Mouse (Mus musculus) embryo, embryonic 9.5 days (tissue): ENCODE data around the gene Hnrnpa1.
"Not testable (repeated sequence)": the region's sequence is repeated elsewhere in the genome, so short reads cannot be mapped to it uniquely, and the experiment has no call there.

Source experiments
- DNase-seq: peaks from one replicate; pipeline ENCODE4 v3.0.0-alpha.2; 2017; ENCODE audit errors: extremely low spot score

The Hnrnpa1 gene

DNA sequence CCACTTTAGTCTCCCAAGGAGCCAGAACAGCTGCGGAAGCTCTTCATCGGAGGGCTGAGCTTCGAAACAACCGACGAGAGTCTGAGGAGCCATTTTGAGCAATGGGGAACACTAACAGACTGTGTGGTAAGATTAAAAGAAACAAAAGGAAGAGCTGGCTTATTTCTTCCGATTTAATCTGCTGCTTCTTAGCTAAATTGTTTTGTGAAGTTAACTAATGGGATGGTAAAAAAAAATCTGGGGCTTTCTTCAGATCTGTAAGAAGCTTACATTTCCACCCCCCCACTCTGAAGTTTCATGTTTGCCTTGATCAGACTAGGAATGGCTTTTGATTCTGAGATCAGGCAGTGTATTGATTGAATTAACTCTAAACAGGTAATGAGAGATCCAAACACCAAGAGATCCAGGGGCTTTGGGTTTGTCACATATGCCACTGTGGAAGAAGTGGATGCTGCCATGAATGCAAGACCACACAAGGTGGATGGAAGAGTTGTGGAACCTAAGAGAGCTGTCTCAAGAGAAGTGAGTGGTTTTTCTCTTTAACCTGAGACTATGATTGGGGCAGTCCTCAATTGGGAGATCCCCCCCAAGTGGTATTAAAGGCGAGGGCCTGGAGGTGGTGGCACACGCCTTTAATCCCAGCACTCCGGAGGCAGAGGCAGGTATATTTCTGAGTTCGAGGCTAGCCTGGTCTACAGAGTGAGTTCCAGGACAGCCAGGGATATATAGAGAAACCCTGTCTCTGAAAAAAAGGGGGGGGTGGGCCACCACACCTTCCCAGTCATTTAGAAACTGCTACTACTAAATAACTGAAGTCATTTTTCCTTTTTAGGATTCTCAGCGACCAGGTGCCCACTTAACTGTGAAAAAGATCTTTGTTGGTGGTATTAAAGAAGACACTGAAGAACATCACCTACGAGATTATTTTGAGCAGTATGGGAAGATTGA lies 1.1 kb downstream of the Hnrnpa1 start:
- not testable (repeated sequence) for DNase-seq

- no peak for DNase-seq
Observed at GRCm38 (mm10) chr15:103242885-103243284, 2.7 kb downstream of the Hnrnpa1 start.

- no peak for DNase-seq
Observed at GRCm38 (mm10) chr15:103245616-103246015, 5.4 kb downstream of the Hnrnpa1 start.

DNA sequence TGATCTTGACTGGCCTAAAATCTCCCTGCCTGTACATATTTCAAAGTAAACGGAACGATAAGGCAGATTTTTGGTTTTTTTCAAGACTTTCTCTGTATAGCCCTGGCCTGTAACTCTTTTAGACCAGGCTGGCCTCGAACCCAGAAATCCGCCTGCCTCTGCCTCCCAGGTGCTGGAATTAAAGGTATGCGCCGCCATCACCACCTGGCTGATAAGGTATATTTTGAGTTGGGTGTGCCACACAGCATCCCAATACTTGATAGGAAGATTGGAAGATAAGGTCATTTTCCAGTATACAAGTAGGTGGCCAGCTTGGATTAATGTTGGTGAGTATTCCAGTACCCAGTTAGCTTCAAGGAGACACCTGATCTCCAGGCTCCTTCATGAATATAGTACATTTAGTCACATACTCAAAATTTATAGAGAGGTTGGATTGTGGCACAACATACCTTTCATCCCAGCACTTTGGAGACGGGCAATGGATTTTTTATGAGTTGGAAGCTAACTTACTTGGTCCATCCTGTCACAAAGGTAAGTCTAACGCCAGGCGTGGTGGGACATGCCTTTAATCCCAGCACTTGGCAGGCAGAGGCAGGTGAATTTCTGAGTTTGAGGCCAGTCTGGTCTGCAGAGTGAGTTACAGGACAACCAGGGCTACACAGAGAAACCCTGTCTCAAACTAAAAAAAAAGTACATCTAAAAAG lies 7.0 kb downstream of the Hnrnpa1 start:
- DNase-seq, result no peak

GRCm38 (mm10) chr15:103247782-103248400 lies 7.7 kb downstream of the Hnrnpa1 start:
- no peak for DNase-seq

- DNase-seq, result no peak
Observed at GRCm38 (mm10) chr15:103248401-103249313, 8.4 kb downstream of the Hnrnpa1 start.

- DNase-seq, result not testable (repeated sequence)
Observed at GRCm38 (mm10) chr15:103249511-103249910, 9.3 kb downstream of the Hnrnpa1 start.

- peak; percentile 83 for DNase-seq
Observed at GRCm38 (mm10) chr15:103250195-103250740, 10.0 kb downstream of the Hnrnpa1 start.

- DNase-seq, result no peak
Observed at GRCm38 (mm10) chr15:103251595-103251994, 11.4 kb downstream of the Hnrnpa1 start.

DNA sequence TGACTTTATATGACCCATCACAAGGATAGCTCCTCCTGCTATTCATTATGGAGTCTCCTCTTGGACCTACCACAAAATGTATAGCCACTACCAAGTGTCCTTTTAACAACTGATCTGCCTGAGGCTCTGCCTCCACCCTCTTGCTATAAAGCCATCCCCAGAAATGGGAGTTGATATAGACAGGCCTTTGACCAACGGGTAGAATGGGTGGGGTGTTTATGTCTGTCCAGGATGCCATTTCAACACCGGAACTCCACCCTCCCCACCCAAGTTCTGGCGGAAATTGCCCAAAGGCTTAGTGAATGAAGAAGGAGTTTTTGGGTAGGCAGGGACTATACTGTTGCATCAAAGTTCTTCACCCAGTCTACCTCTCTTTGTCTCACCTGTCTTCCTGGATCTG lies 12.4 kb downstream of the Hnrnpa1 start:
- no peak for DNase-seq

DNA sequence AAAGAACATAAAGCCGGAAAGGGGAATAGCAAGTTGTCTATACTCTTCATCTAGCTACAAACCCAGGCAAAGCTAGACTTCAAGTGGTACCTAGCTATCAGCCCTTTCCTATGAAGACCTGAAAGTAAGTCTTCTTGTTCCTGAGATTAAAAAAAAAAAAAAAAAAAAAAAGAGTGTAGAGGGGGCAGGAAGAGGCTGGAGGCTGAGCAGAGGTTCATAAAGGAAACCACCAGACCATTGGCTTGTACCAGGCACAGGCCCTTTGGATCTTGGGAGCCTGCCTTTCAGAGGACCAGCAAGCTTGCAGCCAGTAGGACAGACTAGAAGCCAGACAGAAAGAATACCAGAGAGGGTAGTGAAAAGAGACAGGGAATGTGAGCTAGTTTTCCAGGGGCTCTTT lies 13.1 kb downstream of the Hnrnpa1 start:
- no peak for DNase-seq

DNA sequence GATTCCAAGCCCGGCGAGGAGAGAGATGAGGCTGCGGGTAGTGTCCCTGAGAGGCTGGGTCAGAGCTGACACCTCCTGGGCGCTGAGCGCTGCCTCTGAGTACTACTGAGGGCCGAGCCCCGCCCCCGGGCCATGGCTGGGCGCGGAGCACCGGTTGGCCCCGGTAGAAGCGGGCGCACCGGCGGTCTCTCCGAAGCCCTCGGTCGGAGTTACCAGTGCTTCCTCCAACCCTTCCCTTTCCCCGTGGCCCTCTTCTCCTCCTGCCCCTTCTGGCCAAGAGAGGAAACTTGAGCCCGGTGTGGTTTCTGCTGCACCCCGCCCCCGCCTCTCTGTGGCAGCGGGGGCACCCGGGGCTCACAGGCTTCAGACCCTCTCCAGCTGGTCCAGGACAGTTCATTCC lies 14.9 kb downstream of the Hnrnpa1 start:
- DNase-seq, result peak; percentile 63

DNA sequence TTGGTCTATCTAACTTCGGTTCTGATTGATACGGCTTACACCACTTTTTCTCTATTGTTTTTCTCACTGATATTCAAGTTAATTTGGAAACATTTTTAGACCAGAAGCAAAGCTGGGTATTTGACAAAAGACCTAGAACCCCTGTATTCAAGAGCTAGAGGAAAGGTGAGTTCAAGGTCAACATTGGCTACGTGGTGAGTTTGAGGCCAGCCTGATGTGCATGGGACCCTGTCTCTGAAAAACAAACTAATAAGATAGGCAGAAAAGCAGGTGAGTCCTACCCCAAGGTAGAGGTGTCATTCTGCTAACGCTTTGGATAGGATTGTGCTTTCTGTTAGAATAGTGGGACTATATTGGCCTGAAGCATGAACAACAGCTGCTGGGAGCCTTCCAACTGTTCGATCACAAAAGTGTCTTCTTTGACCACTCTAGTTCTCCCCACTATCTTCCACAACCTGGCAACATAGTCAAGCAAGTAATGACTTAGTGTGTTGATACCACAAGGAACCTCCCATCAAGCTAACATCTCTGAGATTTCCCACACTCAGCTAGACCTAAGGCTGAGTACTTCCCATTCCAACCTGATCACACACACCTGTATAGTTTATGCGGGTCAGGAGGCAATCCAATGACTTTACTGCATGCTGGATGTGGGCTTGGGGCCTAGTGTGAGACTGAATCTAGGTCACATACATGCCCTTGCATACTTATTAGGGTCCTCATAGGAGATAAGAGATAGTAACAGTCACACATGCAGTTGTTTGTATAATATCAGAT lies 16.2 kb downstream of the Hnrnpa1 start:
- DNase-seq, result no peak

DNA sequence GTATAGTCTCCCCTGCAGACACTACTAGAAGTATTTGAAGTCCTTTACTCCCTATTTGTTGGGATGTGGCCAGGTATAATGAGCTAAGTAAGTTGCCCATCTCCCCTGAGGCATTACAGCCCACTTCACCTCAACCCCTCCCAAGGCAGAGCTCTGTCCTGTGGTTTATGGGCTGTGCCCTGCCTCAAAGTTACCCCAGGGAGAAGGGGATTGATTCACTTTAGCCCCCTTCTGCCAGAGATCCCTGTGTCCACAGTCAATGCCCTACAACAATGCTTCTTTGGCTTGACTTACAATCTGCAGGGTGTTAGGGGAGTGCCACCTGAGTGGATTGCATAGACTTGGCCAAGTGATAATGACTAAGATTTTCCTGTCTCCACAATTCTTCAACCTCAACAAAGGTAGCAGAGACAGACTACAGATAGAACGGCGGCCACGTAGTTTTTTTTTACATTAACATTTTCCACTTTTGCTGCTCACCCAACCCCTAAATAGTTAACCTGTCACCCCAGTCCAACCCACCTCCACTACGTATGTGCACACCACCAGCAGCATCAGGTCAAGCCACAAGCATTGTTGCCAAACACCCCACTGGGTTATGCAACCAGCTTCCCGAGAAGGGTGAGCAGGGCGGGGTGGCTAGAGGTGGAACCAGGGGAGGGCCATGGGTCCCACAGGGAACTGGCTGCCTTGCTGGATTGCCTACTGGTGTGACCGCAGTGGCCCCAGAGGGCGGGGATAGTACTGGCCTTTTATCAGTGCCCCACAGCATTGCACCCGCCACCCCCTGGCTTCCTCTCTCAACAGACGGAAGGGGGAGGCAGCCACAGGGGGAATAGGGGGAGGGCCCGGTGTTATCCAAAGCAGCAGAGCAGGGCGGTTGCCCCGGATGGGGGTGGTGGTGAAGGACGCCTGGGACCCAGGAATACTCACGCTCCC lies 17.8 kb downstream of the Hnrnpa1 start, which contains the start of gene Nfe2:
Gene Nfe2 (minus strand): TSS at position 614 of the 939 bp plus-strand sequence.
- peak; percentile 52 for DNase-seq

GRCm38 (mm10) chr15:103259162-103259561 lies 18.9 kb downstream of the Hnrnpa1 start:
- no peak for DNase-seq

DNA sequence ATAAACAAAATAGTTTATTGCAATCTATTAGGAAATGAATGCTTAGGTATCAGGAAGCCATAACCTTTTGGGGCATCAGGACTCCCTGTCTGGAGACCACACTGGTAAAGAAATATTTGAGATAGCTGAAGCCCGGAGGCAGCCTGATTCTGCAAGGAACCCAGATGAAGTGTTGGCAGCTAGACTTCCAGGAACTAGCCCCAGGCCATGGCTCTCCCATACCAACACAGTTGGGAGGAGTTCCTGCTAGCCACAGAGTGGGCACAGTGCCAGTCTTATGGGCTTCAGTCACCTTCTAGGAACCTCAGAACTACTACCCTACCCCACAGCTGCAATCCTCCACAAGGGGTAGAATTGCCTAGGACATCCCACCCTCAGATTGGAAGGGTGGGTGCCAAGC lies 19.8 kb downstream of the Hnrnpa1 start:
- DNase-seq, result no peak

- no peak for DNase-seq
Observed at GRCm38 (mm10) chr15:103264794-103265193, 24.6 kb downstream of the Hnrnpa1 start.

DNA sequence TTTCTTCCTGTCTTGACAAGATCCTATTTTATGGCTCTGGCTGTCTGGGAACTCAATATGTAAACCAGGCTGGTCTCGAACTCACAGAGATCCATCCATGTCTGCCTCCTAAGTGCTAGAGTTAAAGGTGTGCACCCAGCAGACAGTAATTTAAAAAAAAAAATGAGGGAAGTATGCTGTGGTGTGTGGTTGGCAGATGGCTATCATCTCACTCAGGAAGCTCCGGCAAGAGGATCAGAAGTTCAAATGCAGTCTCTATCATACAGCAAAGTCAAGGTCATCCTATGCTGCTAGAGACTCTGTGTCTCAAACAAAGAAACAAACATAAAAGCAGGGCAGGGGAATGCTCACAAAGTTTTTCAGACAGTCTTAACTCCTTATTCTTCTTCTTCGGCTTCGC lies 28.7 kb downstream of the Hnrnpa1 start:
- DNase-seq, result no peak
